Mouse (Mus musculus): ENCODE results near the gene Otog. TPM values are rescaled to one million over a fixed set of nuclear protein-coding genes. Genes with fewer than 3 reads are reported as not detected.

The Otog gene
- polyA plus RNA-seq, 2 experiments, result not detected

- no peak for DNase-seq (ENCODE audit: low read depth in 3 of 3, low spot score in 3 of 3)
- H3K27me3 ChIP-seq (ENCODE audit: control insufficient read depth, insufficient read depth, low read length), result peaks cover 10% of the 10 kb centered on the region
- H3K36me3 ChIP-seq (replicated peaks; ENCODE audit: control insufficient read depth, insufficient read depth, low read depth), result no peaks in the 10 kb centered on the region
- H3K4me3 ChIP-seq (ENCODE audit: insufficient read depth in 1 of 2, low read depth in 2 of 2, low read length in 2 of 2), result no peak overlapping the region
- ATAC-seq (ENCODE audit: insufficient read depth), result no peak
- no peak for TF ChIP-seq EP300 (IDR thresholded peaks at IDR 0.05; ENCODE audit: low read depth)
- no peak overlapping the region for H3K4me2 ChIP-seq (ENCODE audit: low read depth)
- H3K27ac ChIP-seq, result no peak overlapping the region
- no peaks in the 10 kb centered on the region for H3K9me3 ChIP-seq (ENCODE audit: control insufficient read depth, low read length)
- no peak overlapping the region for H3K9ac ChIP-seq (replicated peaks)
- H3K4me1 ChIP-seq (replicated peaks; ENCODE audit: control insufficient read depth in 2 of 2, insufficient read depth in 2 of 2, low read length in 1 of 2), result no peaks in the 10 kb centered on the region
- WGBS (ENCODE audit: insufficient replicate concordance), result 46% methylated on average over 8 of the region's 8 CpGs
These were observed 112.4 kb downstream of the Otog start for GRCm38 (mm10) chr7:46353216-46353615.

GRCm38 (mm10) chr7:46353875-46354274 is 113.1 kb downstream of the Otog start:
- H3K4me2 ChIP-seq (ENCODE audit: low read depth), result no peak overlapping the region
- H3K9ac ChIP-seq (replicated peaks), result no peak overlapping the region
- TF ChIP-seq CTCF (IDR thresholded peaks at IDR 0.05; ENCODE audit: low read depth) (no peak), EP300 (IDR thresholded peaks at IDR 0.05; ENCODE audit: low read depth) (no peak)
- H3K4me1 ChIP-seq (replicated peaks; ENCODE audit: control insufficient read depth in 2 of 2, insufficient read depth in 2 of 2, low read length in 1 of 2), result no peaks in the 10 kb centered on the region
- H3K4me3 ChIP-seq (ENCODE audit: insufficient read depth in 1 of 2, low read depth in 2 of 2, low read length in 2 of 2), result no peak overlapping the region
- H3K36me3 ChIP-seq (replicated peaks; ENCODE audit: control insufficient read depth, insufficient read depth, low read depth), result no peaks in the 10 kb centered on the region
- H3K9me3 ChIP-seq (ENCODE audit: control insufficient read depth, low read length), result no peaks in the 10 kb centered on the region
- DNase-seq (ENCODE audit: low read depth in 3 of 3, low spot score in 3 of 3), result no peak
- ATAC-seq (ENCODE audit: insufficient read depth), result no peak
- 24% methylated on average over 4 of the region's 4 CpGs for WGBS (ENCODE audit: insufficient replicate concordance)
- peaks cover 5% of the 10 kb centered on the region for H3K27me3 ChIP-seq (ENCODE audit: control insufficient read depth, insufficient read depth, low read length)
- H3K27ac ChIP-seq, result no peak overlapping the region

Other genes starting within 250 kb of the Otog start
- 12.0 and 12.4 TPM in 2 replicates for gene Abcc6, start 210.7 kb upstream of the Otog start, polyA plus RNA-seq (2012; rRNA removed)
- gene Abcc6, start 210.7 kb upstream of the Otog start, polyA plus RNA-seq (2014; fragmentation: Nextera tagmentation; extraction: Ambion mirVana), result 4.1 and 7.8 TPM in 2 replicates
- 13.6 and 17.0 TPM in 2 replicates for gene Nomo1, start 207.3 kb upstream of the Otog start, polyA plus RNA-seq (2012; rRNA removed)
- gene Nomo1, start 207.3 kb upstream of the Otog start, polyA plus RNA-seq (2014; fragmentation: Nextera tagmentation; extraction: Ambion mirVana), result 12.9 and 14.9 TPM in 2 replicates
- 0.02 and 0.10 TPM in 2 replicates for gene Kcnj11, start 140.2 kb upstream of the Otog start, polyA plus RNA-seq (2012; rRNA removed)
- gene Kcnj11, start 140.2 kb upstream of the Otog start, polyA plus RNA-seq (2014; fragmentation: Nextera tagmentation; extraction: Ambion mirVana), result not detected in 2 replicates
- 0.13 and 0.14 TPM in 2 replicates for gene Abcc8, start 61.0 kb upstream of the Otog start, polyA plus RNA-seq (2012; rRNA removed)
- 0.13 and 0.14 TPM in 2 replicates for gene Abcc8, start 61.0 kb upstream of the Otog start, polyA plus RNA-seq (2014; fragmentation: Nextera tagmentation; extraction: Ambion mirVana)
- 0.04 TPM in 1 of 2 replicates, not detected in the other for gene Ush1c, start 2.5 kb upstream of the Otog start, polyA plus RNA-seq (2012; rRNA removed)
- gene Ush1c, start 2.5 kb upstream of the Otog start, polyA plus RNA-seq (2014; fragmentation: Nextera tagmentation; extraction: Ambion mirVana), result 0.09 TPM in 1 of 2 replicates, not detected in the other
- gene Myod1, start 135.5 kb downstream of the Otog start, polyA plus RNA-seq (2012; rRNA removed), result 0.02 TPM in 2 replicates
- gene Myod1, start 135.5 kb downstream of the Otog start, polyA plus RNA-seq (2014; fragmentation: Nextera tagmentation; extraction: Ambion mirVana), result not detected in 2 replicates
- under 0.01 and 0.02 TPM in 2 replicates for gene Kcnc1, start 155.5 kb downstream of the Otog start, polyA plus RNA-seq (2012; rRNA removed)
- not detected in 2 replicates for gene Kcnc1, start 155.5 kb downstream of the Otog start, polyA plus RNA-seq (2014; fragmentation: Nextera tagmentation; extraction: Ambion mirVana)

All from liver, embryonic 14.5 days (tissue).